Mouse (Mus musculus) bone marrow, adult 2 months (tissue): ENCODE results near the gene Igf2bp1.

Experiments used
- CTCF ChIP-seq: fragments of 200-500 bp; IDR thresholded peaks from 2 replicates; pipeline ENCODE4 v1.5.1; 2011; ENCODE audit warnings: low read length, control low read depth; ENCODE audit not compliant: control insufficient read depth, insufficient read depth
- POLR2A ChIP-seq: fragments of 200-500 bp; IDR thresholded peaks from 2 replicates; pipeline ENCODE4 v1.6.1; 2011; ENCODE audit warnings: low read depth, mild to moderate bottlenecking, control low read depth, low read length, borderline replicate concordance; ENCODE audit not compliant: control insufficient read depth

DNA sequence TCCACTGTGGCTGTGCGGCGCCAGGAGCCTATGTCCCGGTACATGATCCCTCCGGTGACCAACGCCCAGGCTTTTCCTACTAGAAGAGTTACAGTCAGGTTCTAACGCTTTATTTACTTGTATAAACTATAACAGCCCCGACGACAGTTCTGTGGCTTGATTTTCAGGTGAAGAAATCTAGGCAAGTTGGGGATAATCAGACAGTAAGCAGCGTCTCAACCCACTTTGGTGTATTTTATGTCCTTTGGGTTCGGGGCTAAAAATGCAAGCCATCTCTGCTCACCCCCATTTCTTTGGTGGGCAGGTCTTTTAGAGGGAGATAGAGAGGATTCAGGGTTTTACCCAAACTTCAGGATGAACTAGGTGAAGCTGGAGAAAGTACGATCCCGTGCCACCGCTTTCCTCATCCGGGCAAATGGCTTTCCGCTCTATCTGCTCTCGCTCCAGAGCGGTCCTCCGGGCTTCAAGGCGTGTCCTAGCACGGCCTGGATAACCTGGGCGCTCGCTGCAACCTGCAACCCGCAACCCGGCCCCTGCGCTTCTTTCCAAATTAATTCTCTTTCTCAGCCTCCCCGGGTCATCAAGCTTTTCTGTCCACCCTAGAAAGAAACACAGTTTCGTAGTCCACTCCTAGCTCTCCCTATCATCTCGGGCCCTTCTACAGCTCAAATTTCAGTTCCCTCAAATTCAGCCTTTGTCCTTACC is 90.6 kb downstream of the Igf2bp1 start:
- TF ChIP-seq CTCF (no peak), POLR2A (no peak)
